Mouse (Mus musculus) neural tube, embryonic 11.5 days (tissue): ENCODE results near the gene Stx12. TPM values are rescaled to one million over a fixed set of nuclear protein-coding genes. Genes with fewer than 3 reads are reported as not detected.

Experiments used
- ATAC-seq: fragments of 200-750 bp; cut with Nextera tagmentation; 2 replicates; pipeline ENCODE4 v1.8.0; 2017; ENCODE audit warnings: moderate number of reproducible peaks, mild to moderate bottlenecking, moderate TSS enrichment, moderate library complexity; ENCODE audit not compliant: insufficient read depth, low FRiP score, low TSS enrichment
- DNase-seq: peaks from one replicate; pipeline ENCODE4 v3.0.0-alpha.2; 2015; ENCODE audit warnings: low spot score
- H3K27ac ChIP-seq: fragments of 300-500 bp; sonication (generic); 2 replicates; pipeline ENCODE4 v1.5.1; 2014; ENCODE audit warnings: low read depth, mild to moderate bottlenecking, low read length
- H3K27me3 ChIP-seq: fragments of 300-500 bp; sonication (generic); 2 replicates; pipeline ENCODE4 v1.6.1; 2014; ENCODE audit warnings: mild to moderate bottlenecking, low read length, mixed read lengths; ENCODE audit not compliant: control insufficient read depth, insufficient read depth
- H3K36me3 ChIP-seq: fragments of 300-500 bp; sonication (generic); 2 replicates; pipeline ENCODE4 v1.6.1; 2014; ENCODE audit warnings: mild to moderate bottlenecking, low read length, moderate library complexity, mixed read lengths; ENCODE audit not compliant: control insufficient read depth, insufficient read depth
- H3K4me1 ChIP-seq: fragments of 300-500 bp; sonication (generic); 2 replicates; pipeline ENCODE4 v1.6.1; 2014; ENCODE audit warnings: low read length, mixed read lengths; ENCODE audit not compliant: control insufficient read depth, insufficient read depth
- H3K4me2 ChIP-seq: fragments of 300-500 bp; sonication (generic); 2 replicates; pipeline ENCODE4 v1.6.1; 2014; ENCODE audit warnings: low read depth, mild to moderate bottlenecking, moderate library complexity
- H3K4me3 ChIP-seq: fragments of 300-500 bp; sonication (generic); 2 replicates; pipeline ENCODE4 v1.5.1; 2014; ENCODE audit warnings: low read depth, low read length
- H3K9ac ChIP-seq: fragments of 300-500 bp; sonication (generic); 2 replicates; pipeline ENCODE4 v1.6.1; 2014; ENCODE audit warnings: mild to moderate bottlenecking, low read length
- H3K9me3 ChIP-seq: fragments of 300-500 bp; sonication (generic); 2 replicates; pipeline ENCODE4 v1.6.1; 2016; ENCODE audit warnings: low read length; ENCODE audit not compliant: control insufficient read depth
- WGBS: fragments of 180-500 bp; shearing (Covaris S2); extraction: QIAGEN DNeasy Blood & Tissue Kit; methylation state at CpG from one replicate; pipeline ENCODE4 v1.1.7; 2014; 5-methylcytosine and 5-hydroxymethylcytosine counted together
- polyA plus RNA-seq: library from polyadenylated mRNA; unstranded; fragments of >200 nt; fragmentation: Nextera tagmentation; extraction: Ambion mirVana; gene quantifications from 2 replicates; pipeline ENCODE4 v1.2.1, GENCODE M21; 2014

The Stx12 gene
- polyA plus RNA-seq, 1 experiment from 2014 or later = 103 TPM

DNA sequence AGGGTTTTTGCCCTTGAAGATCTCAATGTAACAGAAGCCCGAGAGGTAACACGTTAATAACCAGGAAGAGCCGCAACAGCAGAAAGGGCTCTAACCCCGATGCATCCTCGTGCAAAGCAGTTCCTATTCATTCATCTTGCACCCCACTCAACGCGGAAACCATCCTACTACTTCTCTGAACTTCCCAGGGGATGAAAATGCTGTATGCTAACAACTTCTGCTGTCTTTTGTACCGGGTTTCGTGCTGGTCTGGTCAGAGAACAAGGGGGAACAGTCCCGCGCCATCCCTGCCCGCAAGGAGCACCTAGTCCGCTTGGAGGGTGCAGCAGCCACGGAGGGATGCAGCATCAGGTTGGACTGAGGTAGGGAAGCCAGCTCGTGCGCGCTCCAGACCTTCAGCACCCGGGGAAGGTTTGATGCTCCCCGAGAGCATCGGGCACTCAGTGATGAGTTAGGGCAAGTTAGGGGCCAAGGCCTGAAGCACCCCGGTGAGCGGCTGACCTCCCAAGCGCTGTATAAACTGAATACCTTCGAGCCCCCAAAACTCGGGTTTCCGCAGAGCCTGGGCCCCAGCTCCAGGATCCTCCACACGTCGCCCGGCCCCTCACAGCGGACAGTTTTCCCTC is 41.9 kb downstream of the Stx12 start:
- ATAC-seq = no peak
- WGBS = 0% methylated on average over 30 of the region's 30 CpGs
- no peaks in the 10 kb centered on the region for H3K27me3 ChIP-seq
- H3K9me3 ChIP-seq = no peaks in the 10 kb centered on the region
- H3K4me2 ChIP-seq = peak overlapping the region; percentile 70
- peak overlapping the region; percentile 93 for H3K4me3 ChIP-seq
- peaks cover 6% of the 10 kb centered on the region; the same call in 1 of the 2 replicates for H3K4me1 ChIP-seq
- peak overlapping the region; percentile 95 for H3K9ac ChIP-seq
- peak; percentile 52 for DNase-seq
- H3K36me3 ChIP-seq = peaks cover 17% of the 10 kb centered on the region
- 0 out of 2 replicates have a peak overlapping the region, but pooled peaks have one; percentile 39 for H3K27ac ChIP-seq

DNA sequence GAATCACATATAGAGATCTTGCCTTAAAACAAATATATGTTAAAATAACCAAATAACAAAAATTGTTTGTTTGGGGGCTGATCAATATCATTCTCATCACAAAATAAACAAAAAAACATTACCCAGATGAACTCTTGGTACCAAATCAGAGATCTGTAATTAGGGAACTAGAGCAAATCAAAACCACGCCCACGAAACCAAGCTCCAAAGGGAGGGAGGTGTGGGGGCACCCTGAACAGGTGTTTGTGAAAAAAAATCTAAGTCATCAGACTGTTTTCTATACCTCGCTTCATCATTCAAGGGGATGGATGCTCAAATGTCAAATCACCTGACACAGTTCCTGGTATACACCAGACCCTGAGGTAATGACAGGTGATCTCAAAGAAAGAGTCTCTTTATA is 42.8 kb downstream of the Stx12 start:
- peak overlapping the region; percentile 93 for H3K4me3 ChIP-seq
- ATAC-seq (no peak), DNase-seq (no peak)
- H3K36me3 ChIP-seq = peaks cover 22% of the 10 kb centered on the region
- H3K9me3 ChIP-seq = no peaks in the 10 kb centered on the region
- WGBS = 93% methylated on average over 3 of the region's 3 CpGs
- H3K27me3 ChIP-seq = no peaks in the 10 kb centered on the region
- peak overlapping the region; percentile 70 for H3K4me2 ChIP-seq
- no peak overlapping the region for H3K27ac ChIP-seq
- peak overlapping the region; percentile 95 for H3K9ac ChIP-seq
- H3K4me1 ChIP-seq = peaks cover 6% of the 10 kb centered on the region; the same call in 1 of the 2 replicates

DNA sequence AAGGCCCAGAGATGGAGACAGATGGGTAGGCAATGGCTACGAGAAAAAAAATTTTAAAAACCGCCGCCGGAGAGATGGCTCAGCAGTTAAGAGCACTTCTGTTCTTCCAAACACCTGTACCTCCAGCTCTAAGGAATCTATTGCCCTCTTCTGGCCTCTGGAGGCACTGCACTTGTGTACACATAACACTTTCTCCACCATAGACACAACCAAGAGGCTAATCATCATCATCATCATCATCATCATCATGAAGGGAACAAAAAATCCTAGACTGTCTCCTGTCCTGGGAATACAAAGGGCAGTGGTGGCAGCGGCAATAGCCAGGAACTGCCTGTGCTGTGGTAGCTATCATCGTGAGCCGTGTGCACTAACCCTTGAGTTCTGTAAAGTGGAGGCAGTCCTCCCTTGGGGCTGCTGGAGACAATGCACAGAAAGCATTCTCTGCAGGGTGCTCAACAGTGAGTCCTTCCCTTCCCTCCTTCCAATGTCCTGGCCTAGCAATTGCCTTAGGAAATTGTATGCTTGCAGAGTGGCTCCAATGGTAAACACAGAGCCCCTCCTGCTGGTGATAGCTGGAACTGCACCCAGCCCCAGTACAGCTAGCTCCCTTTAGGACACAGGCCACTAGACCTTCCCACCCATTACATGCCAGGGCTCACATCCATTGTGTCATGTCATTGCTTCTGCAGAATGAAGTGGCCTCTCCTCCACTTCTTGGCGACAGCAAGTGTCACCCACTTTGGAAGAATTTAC is 60.5 kb downstream of the Stx12 start:
- Histone ChIP-seq H3K27me3 (no peaks in the 10 kb centered on the region), H3K9me3 (no peaks in the 10 kb centered on the region), H3K9ac (no peak overlapping the region), H3K4me2 (no peak overlapping the region), H3K4me1 (no peaks in the 10 kb centered on the region), H3K36me3 (peaks cover 30% of the 10 kb centered on the region), H3K27ac (no peak overlapping the region), H3K4me3 (no peak overlapping the region)
- no peak for ATAC-seq
- DNase-seq = peak; percentile 65
- WGBS = 69% methylated on average over 8 of the region's 8 CpGs

DNA sequence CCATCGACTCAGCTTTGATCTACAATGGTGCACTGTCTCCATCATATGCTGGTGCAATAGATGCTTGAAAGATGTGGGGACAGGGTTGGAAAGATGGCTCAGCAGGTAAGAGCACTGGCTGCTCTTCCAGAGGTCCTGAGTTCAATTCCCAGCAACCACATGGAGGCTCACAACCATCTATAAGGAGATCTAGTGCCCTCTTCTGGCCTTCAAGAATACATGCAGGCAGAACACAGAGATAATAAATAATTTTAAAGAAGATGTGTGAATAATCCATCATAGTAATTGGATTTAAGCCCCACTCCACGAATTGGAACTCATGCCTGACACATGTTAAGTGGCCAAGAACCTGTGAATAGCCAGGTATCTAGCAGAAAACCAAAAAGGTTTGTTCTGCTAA is 65.9 kb downstream of the Stx12 start:
- no peaks in the 10 kb centered on the region for H3K27me3 ChIP-seq
- no peaks in the 10 kb centered on the region for H3K4me1 ChIP-seq
- ATAC-seq = no peak
- DNase-seq = no peak
- no peak overlapping the region for H3K9ac ChIP-seq
- no peak overlapping the region for H3K27ac ChIP-seq
- H3K4me2 ChIP-seq = no peak overlapping the region
- no peaks in the 10 kb centered on the region; the same call in 1 of the 2 replicates for H3K9me3 ChIP-seq
- WGBS = 48% methylated on average over 2 of the region's 2 CpGs
- no peak overlapping the region for H3K4me3 ChIP-seq
- H3K36me3 ChIP-seq = no peaks in the 10 kb centered on the region

GRCm38 (mm10) chr4:132816855-132817254 is 67.5 kb downstream of the Stx12 start:
- DNase-seq = no peak
- Histone ChIP-seq H3K4me1 (no peaks in the 10 kb centered on the region), H3K27me3 (no peaks in the 10 kb centered on the region), H3K9me3 (no peaks in the 10 kb centered on the region; the same call in 1 of the 2 replicates), H3K4me3 (no peak overlapping the region), H3K27ac (no peak overlapping the region), H3K4me2 (no peak overlapping the region), H3K36me3 (no peaks in the 10 kb centered on the region), H3K9ac (no peak overlapping the region)
- ATAC-seq = no peak
- WGBS = 78% methylated on average over 2 of the region's 2 CpGs

DNA sequence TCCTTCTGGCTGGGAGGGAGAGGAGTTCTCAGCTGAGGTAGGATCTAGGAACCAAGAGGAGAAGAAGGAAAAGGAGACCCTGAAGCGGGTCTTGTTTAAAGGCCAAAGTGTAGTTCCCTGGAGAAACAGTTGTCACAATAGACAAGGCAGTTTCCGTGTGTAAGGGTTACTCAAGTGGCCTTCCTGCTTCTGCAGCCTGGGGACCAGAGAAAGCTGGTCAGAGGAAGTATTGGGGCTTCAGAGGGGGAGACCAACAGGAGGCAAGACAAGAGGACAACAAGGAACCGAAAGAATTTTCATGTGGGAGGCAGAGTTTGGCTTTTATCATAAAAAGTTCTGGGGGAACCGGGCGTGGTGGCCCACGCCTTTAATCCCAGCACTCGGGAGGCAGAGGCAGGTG is 67.9 kb downstream of the Stx12 start:
- DNase-seq (no peak), ATAC-seq (no peak)
- Histone ChIP-seq H3K27me3 (no peaks in the 10 kb centered on the region), H3K9me3 (no peaks in the 10 kb centered on the region; the same call in 1 of the 2 replicates), H3K9ac (no peak overlapping the region), H3K4me3 (no peak overlapping the region), H3K36me3 (no peaks in the 10 kb centered on the region), H3K4me1 (no peaks in the 10 kb centered on the region), H3K4me2 (no peak overlapping the region), H3K27ac (no peak overlapping the region)
- WGBS = 80% methylated on average over 7 of the region's 7 CpGs

DNA sequence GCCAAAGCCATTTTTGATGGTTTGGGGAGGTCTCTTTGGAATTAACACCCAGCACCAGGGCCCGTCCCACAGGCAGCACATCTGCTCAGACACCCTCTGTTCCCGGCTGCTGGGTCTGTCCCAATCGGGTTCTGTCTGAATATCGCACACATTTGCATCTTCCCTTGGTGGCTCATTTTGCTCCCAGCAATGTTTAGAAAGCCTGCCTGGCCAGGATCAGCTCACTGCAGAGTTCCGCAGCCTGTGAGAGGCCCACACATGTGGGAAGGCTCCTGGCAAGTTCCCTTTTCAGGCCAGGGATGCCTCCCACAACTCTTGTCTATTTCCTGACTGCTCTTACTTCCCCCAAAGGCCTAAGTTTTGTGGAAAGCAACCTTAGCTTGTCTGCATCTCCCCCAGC is 74.7 kb downstream of the Stx12 start:
- Histone ChIP-seq H3K4me3 (no peak overlapping the region), H3K27ac (no peak overlapping the region), H3K9me3 (no peaks in the 10 kb centered on the region), H3K9ac (no peak overlapping the region), H3K27me3 (no peaks in the 10 kb centered on the region), H3K4me1 (no peaks in the 10 kb centered on the region), H3K36me3 (no peaks in the 10 kb centered on the region), H3K4me2 (no peak overlapping the region)
- no peak for ATAC-seq
- 95% methylated on average over 5 of the region's 5 CpGs for WGBS
- no peak for DNase-seq

DNA sequence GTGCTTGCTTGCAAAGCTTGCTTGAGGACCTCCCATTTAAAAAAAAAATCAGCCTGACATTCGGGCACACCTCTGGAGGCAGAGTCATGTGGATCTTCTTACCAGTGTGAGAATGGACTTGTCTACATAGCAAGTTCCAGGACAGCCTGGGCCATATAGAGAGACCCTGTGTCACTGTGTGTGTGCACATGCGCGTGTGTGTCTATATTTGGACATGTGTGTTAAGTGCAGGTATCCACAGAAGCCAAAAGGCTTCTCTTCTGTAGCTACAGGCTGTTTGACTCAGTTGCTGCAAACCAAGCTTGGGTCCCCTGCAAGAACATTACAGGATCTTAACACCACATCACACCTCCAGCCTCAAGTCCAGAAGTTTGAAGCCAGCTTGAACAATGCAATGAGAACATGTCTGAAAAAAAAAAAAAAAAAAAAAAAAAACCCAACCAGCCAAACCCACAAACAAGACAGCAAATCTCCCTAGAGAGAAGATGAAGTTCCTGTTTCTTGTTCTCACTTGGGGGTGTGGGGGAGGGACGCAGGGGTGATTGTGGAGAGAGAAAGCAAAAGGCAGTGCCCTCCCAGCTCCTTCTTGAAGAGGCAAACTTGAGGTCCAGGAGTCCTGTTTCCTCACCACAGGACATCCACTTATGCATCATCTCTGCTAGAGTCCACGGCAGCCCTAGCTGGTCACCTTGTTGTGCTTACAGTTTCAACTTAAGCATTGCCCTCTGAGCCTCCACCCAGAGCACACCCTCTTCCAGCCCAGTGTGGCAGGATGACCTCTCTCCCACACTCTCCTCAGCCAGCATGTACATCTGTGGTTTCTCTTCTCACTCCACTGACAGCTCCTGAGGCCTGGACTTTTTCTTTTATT is 76.3 kb downstream of the Stx12 start:
- ATAC-seq (no peak), DNase-seq (no peak)
- H3K9ac ChIP-seq = no peak overlapping the region
- H3K9me3 ChIP-seq = no peaks in the 10 kb centered on the region
- no peak overlapping the region for H3K4me2 ChIP-seq
- H3K4me1 ChIP-seq = no peaks in the 10 kb centered on the region
- no peaks in the 10 kb centered on the region for H3K27me3 ChIP-seq
- H3K36me3 ChIP-seq = no peaks in the 10 kb centered on the region
- no peak overlapping the region for H3K27ac ChIP-seq
- WGBS = 79% methylated on average over 5 of the region's 5 CpGs
- no peak overlapping the region for H3K4me3 ChIP-seq
